Mouse (Mus musculus): ENCODE results near the gene Rgl2. TPM values are rescaled to one million over a fixed set of nuclear protein-coding genes. Genes with fewer than 3 reads are reported as not detected.
A peak's percentile ranks its signal among the peaks of the same experiment; 100 is the strongest.
"Not testable (repeated sequence)": the region's sequence is repeated elsewhere in the genome, so short reads cannot be mapped to it uniquely, and the experiment has no call there.

Rgl2 gene
- polyA plus RNA-seq (2012; fragmentation: generic; extraction: Trizol): 20.1 TPM

- TF ChIP-seq POLR2A (IDR thresholded peaks at IDR 0.05; ENCODE audit: insufficient read length, low read depth): peak; percentile 64
- peak; percentile 68 for TF ChIP-seq SRF (IDR thresholded peaks at IDR 0.05; ENCODE audit: control insufficient read depth, insufficient read length, low read depth)
- TF ChIP-seq TCF3 (IDR thresholded peaks at IDR 0.05; ENCODE audit: insufficient read length, low read depth): no peak
- TF ChIP-seq MYOG (IDR thresholded peaks at IDR 0.05; ENCODE audit: control insufficient read depth in 1 of 3, insufficient read depth in 1 of 3, insufficient read length in 2 of 3, low read depth in 2 of 3): peak in 1 of 3 experiments; percentile 46
- peak; percentile 85 for TF ChIP-seq POLR2AphosphoS2 (IDR thresholded peaks at IDR 0.05; ENCODE audit: insufficient read length, low read depth)
- no peak for TF ChIP-seq MAX (IDR thresholded peaks at IDR 0.05; ENCODE audit: low read depth)
- H3ac ChIP-seq (ENCODE audit: control insufficient read depth, insufficient read length): peak within 1 kb of the TSS; percentile 26
- H3K27me3 ChIP-seq (ENCODE audit: control insufficient read depth, insufficient read depth, insufficient read length): no peaks in the 10 kb centered on the region
- H3K36me3 ChIP-seq (ENCODE audit: control insufficient read depth, insufficient read depth): no peaks in the 10 kb centered on the region
- H3K4me3 ChIP-seq: peak within 1 kb of the TSS; percentile 82
- H3K4me2 ChIP-seq (ENCODE audit: low read depth): peak within 1 kb of the TSS; percentile 91
- H3K79me2 ChIP-seq (ENCODE audit: control insufficient read depth, insufficient read depth): peaks cover 16% of the 10 kb centered on the region
Observed at GRCm38 (mm10) chr17:33929371-33930279, at the start of gene Rgl2. Gene Rgl2, plus strand, starts transcription at chr17:33929543.

GRCm38 (mm10) chr17:33884320-33884719 is 45.0 kb upstream of the Rgl2 start:
- H3ac ChIP-seq (ENCODE audit: control insufficient read depth, insufficient read length); H3K36me3 ChIP-seq (ENCODE audit: control insufficient read depth, insufficient read depth); H3K4me2 ChIP-seq (ENCODE audit: low read depth); H3K4me3 ChIP-seq; H3K27me3 ChIP-seq (ENCODE audit: control insufficient read depth, insufficient read depth, insufficient read length): not testable (repeated sequence)
- peaks cover 22% of the 10 kb centered on the region for H3K79me2 ChIP-seq (ENCODE audit: control insufficient read depth, insufficient read depth)

DNA sequence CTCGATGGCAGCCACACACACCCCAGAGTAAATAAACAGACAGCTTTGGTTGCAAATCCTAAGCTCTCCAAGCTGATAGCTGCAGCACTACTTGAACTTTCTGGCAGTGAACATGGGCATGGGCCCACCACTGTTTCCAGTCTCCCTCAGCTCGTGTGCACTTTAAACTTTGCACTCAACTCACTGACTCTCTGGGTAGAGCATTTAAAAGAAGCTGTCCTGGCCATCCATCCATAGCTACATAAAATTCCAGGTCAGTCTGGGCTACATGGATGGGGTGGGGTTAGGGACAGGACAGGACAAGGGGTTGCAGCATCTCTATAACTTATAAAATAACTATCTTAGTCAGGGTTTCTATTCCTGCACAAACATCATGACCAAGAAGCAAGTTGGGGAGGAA is 41.5 kb upstream of the Rgl2 start:
- H3K27me3 ChIP-seq (ENCODE audit: control insufficient read depth, insufficient read depth, insufficient read length); H3K36me3 ChIP-seq (ENCODE audit: control insufficient read depth, insufficient read depth); H3K4me3 ChIP-seq; H3ac ChIP-seq (ENCODE audit: control insufficient read depth, insufficient read length): not testable (repeated sequence)
- peaks cover 27% of the 10 kb centered on the region for H3K79me2 ChIP-seq (ENCODE audit: control insufficient read depth, insufficient read depth)
- peak overlapping the region; percentile 79 for H3K4me2 ChIP-seq (ENCODE audit: low read depth)

DNA sequence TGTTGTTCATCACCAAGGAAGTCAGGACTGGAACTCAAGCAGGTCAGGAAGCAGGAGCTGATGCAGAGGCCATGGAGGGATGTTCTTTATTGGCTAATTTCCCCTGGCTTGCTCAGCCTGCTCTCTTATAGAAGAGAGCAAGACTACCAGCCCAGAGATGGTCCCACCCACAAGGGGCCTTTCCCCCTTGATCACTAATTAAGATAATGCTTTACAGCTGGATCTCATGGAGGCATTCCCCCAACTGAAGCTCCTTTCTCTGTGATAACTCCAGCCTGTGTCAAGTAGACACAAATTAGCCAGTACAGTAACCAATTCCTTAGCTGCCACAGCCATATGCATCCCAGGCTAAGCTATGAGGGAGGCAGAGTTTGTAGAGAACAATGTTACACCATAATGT is 41.1 kb upstream of the Rgl2 start:
- H3K4me3 ChIP-seq: not testable (repeated sequence)
- peaks cover 27% of the 10 kb centered on the region for H3K79me2 ChIP-seq (ENCODE audit: control insufficient read depth, insufficient read depth)

GRCm38 (mm10) chr17:33889941-33890532 is 39.3 kb upstream of the Rgl2 start:
- peak; percentile 80 for TF ChIP-seq POLR2A (IDR thresholded peaks at IDR 0.05; ENCODE audit: insufficient read length, low read depth)
- Histone ChIP-seq H3K79me2 (ENCODE audit: control insufficient read depth, insufficient read depth) (peaks cover 27% of the 10 kb centered on the region), H3K4me3 (peak overlapping the region; percentile 44), H3ac (ENCODE audit: control insufficient read depth, insufficient read length) (peak overlapping the region; percentile 48), H3K4me2 (ENCODE audit: low read depth) (peak overlapping the region; percentile 52)
- not testable (repeated sequence) for H3K36me3 ChIP-seq (ENCODE audit: control insufficient read depth, insufficient read depth); H3K27me3 ChIP-seq (ENCODE audit: control insufficient read depth, insufficient read depth, insufficient read length)

More for the DNA sequence above, 41.1 kb upstream of the Rgl2 start:
- not testable (repeated sequence) for H3K27me3 ChIP-seq (ENCODE audit: control insufficient read depth, insufficient read depth, insufficient read length); H3K36me3 ChIP-seq (ENCODE audit: control insufficient read depth, insufficient read depth); H3ac ChIP-seq (ENCODE audit: control insufficient read depth, insufficient read length)
- H3K4me2 ChIP-seq (ENCODE audit: low read depth): peak overlapping the region; percentile 79

DNA sequence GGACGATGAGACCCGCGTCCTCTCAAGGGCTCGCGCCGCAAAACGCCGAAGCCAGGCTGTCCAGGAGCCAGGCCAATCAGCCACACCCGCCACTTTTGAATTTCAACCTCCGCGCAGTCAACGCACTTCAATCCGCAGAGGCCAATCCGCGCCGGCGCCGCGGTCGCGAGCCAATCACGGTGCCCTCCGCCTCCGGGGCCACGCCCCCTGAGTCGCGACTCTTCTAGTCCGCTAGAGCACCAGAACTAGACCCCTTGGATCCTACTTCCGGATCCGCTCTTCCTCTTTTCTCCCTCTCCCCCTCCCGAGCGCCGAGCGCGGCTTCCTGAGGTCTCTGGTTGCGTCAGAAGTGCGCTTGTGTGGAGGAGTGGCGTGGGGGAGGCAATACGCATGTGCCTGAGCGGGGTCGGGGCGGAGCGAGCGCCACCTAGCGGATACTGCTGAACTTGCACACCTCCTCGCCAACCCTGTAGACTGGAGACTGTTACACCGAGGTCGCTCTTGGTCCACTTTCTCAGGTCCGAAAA is 38.7 kb upstream of the Rgl2 start, which contains the start of gene Kifc1:
Gene Kifc1, minus strand, starts transcription at position 129 of the 527 bp plus-strand sequence.
- Histone ChIP-seq H3K4me3 (peak within 1 kb of the TSS; percentile 44), H3K36me3 (ENCODE audit: control insufficient read depth, insufficient read depth) (no peaks in the 10 kb centered on the region), H3K79me2 (ENCODE audit: control insufficient read depth, insufficient read depth) (peaks cover 27% of the 10 kb centered on the region), H3ac (ENCODE audit: control insufficient read depth, insufficient read length) (peak within 1 kb of the TSS; percentile 48), H3K4me2 (ENCODE audit: low read depth) (peak within 1 kb of the TSS; percentile 70), H3K27me3 (ENCODE audit: control insufficient read depth, insufficient read depth, insufficient read length) (no peaks in the 10 kb centered on the region)
- TF ChIP-seq MYOD1 (IDR thresholded peaks at IDR 0.05; ENCODE audit: control insufficient read depth in 1 of 3, insufficient read length in 2 of 3, low read depth in 2 of 3) (peak in 1 of 3 experiments; percentile 19), E2F4 (IDR thresholded peaks at IDR 0.05; ENCODE audit: insufficient read depth) (peak; percentile 90), POLR2A (IDR thresholded peaks at IDR 0.05; ENCODE audit: insufficient read length, low read depth) (peak; percentile 0), MAX (IDR thresholded peaks at IDR 0.05; ENCODE audit: low read depth) (no peak), POLR2AphosphoS2 (IDR thresholded peaks at IDR 0.05; ENCODE audit: insufficient read length, low read depth) (peak; percentile 65), MYOG (IDR thresholded peaks at IDR 0.05; ENCODE audit: control insufficient read depth in 1 of 3, insufficient read depth in 1 of 3, insufficient read length in 2 of 3, low read depth in 2 of 3) (peak in 1 of 3 experiments; percentile 41), SRF (IDR thresholded peaks at IDR 0.05; ENCODE audit: control insufficient read depth, insufficient read length, low read depth) (no peak), USF1 (IDR thresholded peaks at IDR 0.05; ENCODE audit: low read depth) (no peak), CEBPB (IDR thresholded peaks at IDR 0.05; ENCODE audit: insufficient read depth, poor library complexity, severe bottlenecking) (peak; percentile 70), REST (IDR thresholded peaks at IDR 0.05; ENCODE audit: insufficient read depth, insufficient read length) (no peak)

Data from myocyte (in vitro differentiated cells).